Mouse (Mus musculus) MEL (cell line): ENCODE measurements at regions not wholly inside any gene's neighbourhood (a gene's known extent, or its start where the extent isn't known, plus 50 kb on each side); places are given as distances from the start of the nearest gene placed in this dataset.

ENCODE experiments used
- DNase-seq: peaks from one replicate; pipeline ENCODE4 v3.0.0; 2011; ENCODE audit warnings: low read depth, low spot score
- H3K27ac ChIP-seq: 2 replicates; pipeline ENCODE4 v1.5.1; 2012; ENCODE audit warnings: low read depth, mild to moderate bottlenecking, control low read depth, low read length, moderate library complexity; ENCODE audit not compliant: control insufficient read depth
- H3K27me3 ChIP-seq, 2 experiments: fragments of 150-350 bp in 1 of 2; sonication (generic) in 1 of 2; 2 replicates each; pipeline ENCODE4 v1.6.1; 2012; ENCODE audit warnings: low read length in 2 of 2, mild to moderate bottlenecking in 2 of 2, improper control_type of control experiment in 1 of 2, moderate library complexity in 1 of 2; ENCODE audit not compliant: insufficient read depth in 2 of 2, control insufficient read depth in 1 of 2
- H3K36me3 ChIP-seq, 2 experiments: 2 replicates each; pipeline ENCODE4 v1.6.1; 2012 to 2014; ENCODE audit warnings: low read length in 2 of 2, improper control_type of control experiment in 1 of 2, inconsistent platforms in 1 of 2, mild to moderate bottlenecking in 1 of 2; ENCODE audit not compliant: insufficient read depth in 2 of 2, control insufficient read depth in 1 of 2
- H3K4me1 ChIP-seq, 2 experiments: fragments of 150-350 bp in 1 of 2; sonication (generic) in 1 of 2; 2 replicates each; pipeline ENCODE4 v1.6.1; 2012; ENCODE audit warnings: low read length in 2 of 2, improper control_type of control experiment in 1 of 2, mild to moderate bottlenecking in 1 of 2; ENCODE audit not compliant: insufficient read depth in 2 of 2, control insufficient read depth in 1 of 2
- H3K4me3 ChIP-seq, 2 experiments: fragments of 150-350 bp in 1 of 2; sonication (generic) in 1 of 2; 2 replicates each; pipeline ENCODE4 v1.5.1; 2012; ENCODE audit warnings: low read depth in 2 of 2, low read length in 2 of 2, mild to moderate bottlenecking in 2 of 2, moderate library complexity in 2 of 2, control low read depth in 1 of 2, improper control_type of control experiment in 1 of 2; ENCODE audit not compliant: control insufficient read depth in 1 of 2, insufficient read depth in 1 of 2
- H3K79me2 ChIP-seq: 2 replicates; pipeline ENCODE4 v1.6.1; 2012; ENCODE audit warnings: mild to moderate bottlenecking, low read length, moderate library complexity; ENCODE audit not compliant: control insufficient read depth, poor library complexity, insufficient read depth
- H3K9ac ChIP-seq: 2 replicates; pipeline ENCODE4 v1.6.1; 2012; ENCODE audit warnings: low read depth, mild to moderate bottlenecking, control low read depth, low read length, moderate library complexity; ENCODE audit not compliant: control insufficient read depth, poor library complexity, severe bottlenecking
- H3K9me3 ChIP-seq: fragments of 150-350 bp; sonication (generic); replicated peaks from 2 replicates; pipeline ENCODE4 v1.6.1; 2012; ENCODE audit warnings: mild to moderate bottlenecking, low read length, improper control_type of control experiment, moderate library complexity; ENCODE audit not compliant: insufficient read depth
- BHLHE40 ChIP-seq: IDR thresholded peaks from 2 replicates; pipeline ENCODE4 v1.6.1; 2012; ENCODE audit warnings: low read depth, mild to moderate bottlenecking, inconsistent platforms, low read length, improper control_type of control experiment, borderline replicate concordance
- CHD1 ChIP-seq: IDR thresholded peaks from 2 replicates; pipeline ENCODE4 v1.6.1; 2012; ENCODE audit warnings: low read depth, mild to moderate bottlenecking, inconsistent platforms, low read length, improper control_type of control experiment
- CHD2 ChIP-seq: IDR thresholded peaks from 2 replicates; pipeline ENCODE4 v1.6.1; 2011; ENCODE audit warnings: low read length, improper control_type of control experiment
- GABPA ChIP-seq: IDR thresholded peaks from 2 replicates; pipeline ENCODE4 v1.6.1; 2012; ENCODE audit warnings: low read depth, mild to moderate bottlenecking, inconsistent platforms, low read length, improper control_type of control experiment, moderate library complexity
- GATA1 ChIP-seq: IDR thresholded peaks from 2 replicates; pipeline ENCODE4 v1.6.1; 2011; ENCODE audit warnings: low read depth, low read length, improper control_type of control experiment
- HCFC1 ChIP-seq: IDR thresholded peaks from 2 replicates; pipeline ENCODE4 v1.6.1; 2012; ENCODE audit warnings: low read depth, mild to moderate bottlenecking, inconsistent platforms, low read length, improper control_type of control experiment, moderate library complexity
- JUND ChIP-seq: IDR thresholded peaks from 2 replicates; pipeline ENCODE4 v1.6.1; 2011; ENCODE audit warnings: low read depth, mild to moderate bottlenecking, improper control_type of control experiment, low read length
- MAFK ChIP-seq: IDR thresholded peaks from 2 replicates; pipeline ENCODE4 v1.6.1; 2011; ENCODE audit warnings: low read depth, mild to moderate bottlenecking, low read length, improper control_type of control experiment, borderline replicate concordance
- MAX ChIP-seq: IDR thresholded peaks from 2 replicates; pipeline ENCODE4 v1.6.1; 2011; ENCODE audit warnings: low read length, improper control_type of control experiment
- MAZ ChIP-seq: IDR thresholded peaks from 2 replicates; pipeline ENCODE4 v1.6.1; 2012; ENCODE audit warnings: low read depth, mild to moderate bottlenecking, inconsistent platforms, low read length, improper control_type of control experiment
- MEF2A ChIP-seq: IDR thresholded peaks from 2 replicates; pipeline ENCODE4 v1.6.1; 2014; ENCODE audit warnings: low read depth, mild to moderate bottlenecking, inconsistent platforms, low read length, improper control_type of control experiment; ENCODE audit not compliant: poor library complexity, insufficient replicate concordance, severe bottlenecking; ENCODE audit errors: extremely low read depth
- MXI1 ChIP-seq: IDR thresholded peaks from 2 replicates; pipeline ENCODE4 v1.6.1; 2011; ENCODE audit warnings: mild to moderate bottlenecking, low read depth, low read length, improper control_type of control experiment
- MYB ChIP-seq: IDR thresholded peaks from 2 replicates; pipeline ENCODE4 v1.6.1; 2011; ENCODE audit warnings: mild to moderate bottlenecking, low read depth, low read length, improper control_type of control experiment
- NELFE ChIP-seq: IDR thresholded peaks from 2 replicates; pipeline ENCODE4 v1.6.1; 2011; ENCODE audit warnings: low read depth, low read length, improper control_type of control experiment
- POLR2A ChIP-seq, 2 experiments: IDR thresholded peaks; 2 replicates each; pipeline ENCODE4 v1.6.1; 2011 to 2012; ENCODE audit warnings: low read length in 2 of 2, mild to moderate bottlenecking in 2 of 2, control low read depth in 1 of 2, improper control_type of control experiment in 1 of 2, low read depth in 1 of 2, moderate library complexity in 1 of 2; ENCODE audit not compliant: control insufficient read depth in 1 of 2, insufficient read depth in 1 of 2, poor library complexity in 1 of 2
- POLR2AphosphoS2 ChIP-seq: IDR thresholded peaks from 2 replicates; pipeline ENCODE4 v1.6.1; 2011; ENCODE audit warnings: low read length, improper control_type of control experiment
- RAD21 ChIP-seq: IDR thresholded peaks from 2 replicates; pipeline ENCODE4 v1.6.1; 2011; ENCODE audit warnings: mild to moderate bottlenecking, low read depth, low read length, improper control_type of control experiment
- SIN3A ChIP-seq: IDR thresholded peaks from 2 replicates; pipeline ENCODE4 v1.6.1; 2012; ENCODE audit warnings: low read length, improper control_type of control experiment, inconsistent platforms
- TAL1 ChIP-seq: IDR thresholded peaks from 2 replicates; pipeline ENCODE4 v1.6.1; 2012; ENCODE audit warnings: mild to moderate bottlenecking, inconsistent platforms, low read length, moderate library complexity, mixed read lengths
- TCF12 ChIP-seq: IDR thresholded peaks from 2 replicates; pipeline ENCODE4 v1.6.1; 2014; ENCODE audit warnings: low read depth, mild to moderate bottlenecking, inconsistent platforms, low read length, improper control_type of control experiment, moderate library complexity
- UBTF ChIP-seq: IDR thresholded peaks from 2 replicates; pipeline ENCODE4 v1.6.1; 2012; ENCODE audit warnings: low read depth, mild to moderate bottlenecking, inconsistent platforms, low read length, improper control_type of control experiment, moderate library complexity, borderline replicate concordance; ENCODE audit not compliant: insufficient read depth
- USF1 ChIP-seq: IDR thresholded peaks from 2 replicates; pipeline ENCODE4 v1.6.1; 2014; ENCODE audit warnings: low read depth, mild to moderate bottlenecking, inconsistent platforms, low read length, improper control_type of control experiment, moderate library complexity
- USF2 ChIP-seq, 2 experiments: IDR thresholded peaks; 2 replicates each; pipeline ENCODE4 v1.6.1; 2011 to 2012; ENCODE audit warnings: improper control_type of control experiment in 2 of 2, low read length in 2 of 2, borderline replicate concordance in 1 of 2, inconsistent platforms in 1 of 2, low read depth in 1 of 2, mild to moderate bottlenecking in 1 of 2; ENCODE audit not compliant: insufficient read depth in 1 of 2
- ZC3H11A ChIP-seq: IDR thresholded peaks from 2 replicates; pipeline ENCODE4 v1.6.1; 2012; ENCODE audit warnings: low read depth, mild to moderate bottlenecking, inconsistent platforms, low read length, improper control_type of control experiment
- ZNF384 ChIP-seq: IDR thresholded peaks from 2 replicates; pipeline ENCODE4 v1.6.1; 2012; ENCODE audit warnings: low read depth, mild to moderate bottlenecking, inconsistent platforms, low read length, improper control_type of control experiment

GRCm38 (mm10) chrX:11560550-11561276 lies 233.1 kb downstream of the H2al1j start:
- no peaks in the 10 kb centered on the region for H3K9me3 ChIP-seq
- no peaks in the 10 kb centered on the region for H3K79me2 ChIP-seq
- H3K27me3 ChIP-seq: no peaks in the 10 kb centered on the region
- H3K9ac ChIP-seq: no peak overlapping the region
- no peaks in the 10 kb centered on the region for H3K4me1 ChIP-seq
- no peak overlapping the region for H3K27ac ChIP-seq
- no peak for DNase-seq
- no peaks in the 10 kb centered on the region for H3K36me3 ChIP-seq
- TF ChIP-seq MAFK: no peak
- TF ChIP-seq MAX: no peak
- TF ChIP-seq TAL1: no peak
- no peak for TF ChIP-seq RAD21
- TF ChIP-seq USF2 (IDR thresholded peaks at IDR 0.05; ENCODE audit: borderline replicate concordance in 1 of 2, insufficient read depth in 1 of 2, low read depth in 1 of 2, low read length in 2 of 2): no peak
- TF ChIP-seq BHLHE40: no peak
- no peak for TF ChIP-seq GABPA
- TF ChIP-seq CHD2: no peak
- no peak for TF ChIP-seq TCF12
- no peak for TF ChIP-seq USF1
- TF ChIP-seq SIN3A: no peak
- no peak for TF ChIP-seq MYB
- no peak for TF ChIP-seq NELFE
- no peak for TF ChIP-seq HCFC1
- TF ChIP-seq POLR2A (IDR thresholded peaks at IDR 0.05; ENCODE audit: control insufficient read depth in 1 of 2, insufficient read depth in 1 of 2, low read depth in 1 of 2, low read length in 2 of 2, poor library complexity in 1 of 2): no peak
- TF ChIP-seq ZC3H11A: no peak
- TF ChIP-seq MEF2A: no peak
- TF ChIP-seq MXI1: no peak
- no peak for TF ChIP-seq UBTF
- no peak overlapping the region for H3K4me3 ChIP-seq

DNA sequence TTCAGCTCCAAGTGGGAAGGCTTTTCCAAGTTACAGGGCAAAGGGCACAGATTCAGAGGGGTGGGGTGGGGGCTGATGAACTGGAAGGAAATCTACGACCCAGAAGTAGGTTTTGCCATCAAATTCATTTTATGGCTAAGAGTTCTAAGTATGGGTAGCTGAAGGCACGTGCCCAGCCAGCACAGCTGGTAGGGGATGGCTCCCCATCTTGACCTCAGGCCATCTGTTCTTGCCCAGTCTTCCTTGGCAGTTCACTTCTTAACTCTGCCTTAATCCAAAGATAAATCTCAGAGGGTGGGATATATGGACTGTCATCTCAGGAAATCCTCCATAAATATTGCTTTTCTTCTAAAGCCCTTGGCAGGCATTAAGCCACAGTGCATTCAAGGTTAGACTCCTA lies 238.3 kb downstream of the H2al1j start:
- no peak for DNase-seq
- no peak for TF ChIP-seq MXI1
- no peak for TF ChIP-seq BHLHE40
- no peak for TF ChIP-seq ZNF384
- no peak for TF ChIP-seq RAD21
- TF ChIP-seq TAL1: no peak
- TF ChIP-seq GATA1: no peak
- no peak for TF ChIP-seq CHD1
- no peak for TF ChIP-seq SIN3A
- no peak for TF ChIP-seq POLR2AphosphoS2
- no peak for TF ChIP-seq MAZ
- TF ChIP-seq JUND: no peak
- H3K4me1 ChIP-seq: no peaks in the 10 kb centered on the region
- H3K27me3 ChIP-seq: no peaks in the 10 kb centered on the region
- H3K79me2 ChIP-seq: no peaks in the 10 kb centered on the region
- no peaks in the 10 kb centered on the region for H3K36me3 ChIP-seq
- no peak overlapping the region for H3K9ac ChIP-seq
- H3K9me3 ChIP-seq: no peaks in the 10 kb centered on the region
- H3K27ac ChIP-seq: no peak overlapping the region
- H3K4me3 ChIP-seq: no peak overlapping the region
